Mouse (Mus musculus): ENCODE data around the gene Sarnp.

GRCm38 (mm10) chr10:128806086-128806485, 11.0 kb upstream of the Sarnp start:
- TF ChIP-seq CTCF (IDR thresholded peaks at IDR 0.05; ENCODE audit: control insufficient read depth, insufficient read depth, insufficient read length) (no peak), CEBPB (IDR thresholded peaks at IDR 0.05; ENCODE audit: low read depth) (no peak), MAX (IDR thresholded peaks at IDR 0.05) (no peak), MYOD1 (IDR thresholded peaks at IDR 0.05; ENCODE audit: control insufficient read depth, insufficient read length, low read depth) (no peak), USF1 (IDR thresholded peaks at IDR 0.05; ENCODE audit: low read depth) (no peak), MYOG (IDR thresholded peaks at IDR 0.05; ENCODE audit: control insufficient read depth, extremely low read depth, insufficient read length) (no peak), FOSL1 (IDR thresholded peaks at IDR 0.05; ENCODE audit: insufficient read depth, low read length, poor library complexity, severe bottlenecking) (no peak)
